Mouse (Mus musculus) CH12.LX (cell line): ENCODE measurements at regions not wholly inside any gene's neighbourhood (a gene's known extent, or its start where the extent isn't known, plus 50 kb on each side); places are given as distances from the start of the nearest gene placed in this dataset.

Experiments used
- DNase-seq: peaks from one replicate; pipeline ENCODE4 v3.0.0-alpha.2; 2013; ENCODE audit errors: extremely low read depth
- H3K27ac ChIP-seq: 2 replicates; pipeline ENCODE4 v1.5.1; 2012; ENCODE audit warnings: low read depth, mild to moderate bottlenecking, control low read depth, moderate library complexity; ENCODE audit not compliant: insufficient read depth
- H3K27me3 ChIP-seq: replicated peaks from 2 replicates; pipeline ENCODE3; 2012; ENCODE audit warnings: inconsistent platforms
- H3K36me3 ChIP-seq, 2 experiments: replicated peaks in 1 of 2; 2 replicates each; pipeline versions ENCODE3 to v1.6.1; 2012; ENCODE audit warnings: inconsistent platforms in 1 of 2, low read length in 1 of 2, mild to moderate bottlenecking in 1 of 2, mixed read lengths in 1 of 2, moderate library complexity in 1 of 2; ENCODE audit not compliant: control insufficient read depth in 1 of 2, insufficient read depth in 1 of 2
- H3K4me1 ChIP-seq, 2 experiments: 2 replicates each; pipeline ENCODE4 v1.6.1; 2012; ENCODE audit warnings: inconsistent platforms in 1 of 2, moderate library complexity in 1 of 2; ENCODE audit not compliant: insufficient read depth in 2 of 2, control insufficient read depth in 1 of 2
- H3K4me2 ChIP-seq: 2 replicates; pipeline ENCODE4 v1.6.1; 2012; ENCODE audit warnings: low read depth, mild to moderate bottlenecking, control low read depth; ENCODE audit not compliant: poor library complexity, insufficient read depth, severe bottlenecking
- H3K4me3 ChIP-seq, 3 experiments: fragments of 150-350 bp in 1 of 3; sonication (generic) in 1 of 3; replicated peaks in 1 of 3; 2 replicates each; pipeline versions ENCODE3 to v1.5.1; 2011 to 2012; ENCODE audit warnings: low read depth in 2 of 3, low read length in 2 of 3, mild to moderate bottlenecking in 2 of 3, moderate library complexity in 2 of 3, control low read depth in 1 of 3, improper control_type of control experiment in 1 of 3, inconsistent platforms in 1 of 3, mixed read lengths in 1 of 3; ENCODE audit not compliant: poor library complexity in 1 of 3
- H3K79me2 ChIP-seq: replicated peaks from 2 replicates; pipeline ENCODE4 v1.6.1; 2012; ENCODE audit warnings: mild to moderate bottlenecking, moderate library complexity; ENCODE audit not compliant: control insufficient read depth, poor library complexity, insufficient read depth, severe bottlenecking; ENCODE audit errors: extremely low read depth
- H3K9ac ChIP-seq: 2 replicates; pipeline ENCODE4 v1.6.1; 2012; ENCODE audit warnings: low read depth, mild to moderate bottlenecking, control low read depth, moderate library complexity; ENCODE audit not compliant: insufficient read depth
- H3K9me3 ChIP-seq: replicated peaks from 2 replicates; pipeline ENCODE3; 2012; ENCODE audit warnings: low read length, inconsistent platforms, mixed read lengths
- E2F4 ChIP-seq: IDR thresholded peaks from 2 replicates; pipeline ENCODE4 v1.6.1; 2011; ENCODE audit warnings: low read depth, low read length, improper control_type of control experiment; ENCODE audit not compliant: insufficient replicate concordance
- ETS1 ChIP-seq: conservative IDR thresholded peaks from 2 replicates; pipeline ENCODE4 v1.6.1; 2012; ENCODE audit warnings: low read depth, mild to moderate bottlenecking, inconsistent platforms, low read length, improper control_type of control experiment, moderate library complexity
- GABPA ChIP-seq: IDR thresholded peaks from 2 replicates; pipeline ENCODE4 v1.6.1; 2012; ENCODE audit warnings: low read depth, low read length, improper control_type of control experiment, inconsistent platforms; ENCODE audit not compliant: insufficient replicate concordance
- HCFC1 ChIP-seq: IDR thresholded peaks from 2 replicates; pipeline ENCODE4 v1.6.1; 2012; ENCODE audit warnings: low read depth, mild to moderate bottlenecking, inconsistent platforms, low read length, improper control_type of control experiment
- JUN ChIP-seq: IDR thresholded peaks from 2 replicates; pipeline ENCODE4 v1.6.1; 2011; ENCODE audit warnings: low read depth, mild to moderate bottlenecking, low read length, improper control_type of control experiment, moderate library complexity; ENCODE audit not compliant: insufficient read depth
- JUND ChIP-seq: conservative IDR thresholded peaks from 2 replicates; pipeline ENCODE4 v1.6.1; 2011; ENCODE audit warnings: low read depth, low read length, improper control_type of control experiment
- KAT2A ChIP-seq: IDR thresholded peaks from 2 replicates; pipeline ENCODE4 v1.6.1; 2012; ENCODE audit warnings: low read length, improper control_type of control experiment, inconsistent platforms; ENCODE audit not compliant: insufficient replicate concordance
- MAFK ChIP-seq: IDR thresholded peaks from 2 replicates; pipeline ENCODE4 v1.6.1; 2011; ENCODE audit warnings: low read length, improper control_type of control experiment; ENCODE audit not compliant: insufficient replicate concordance
- MAZ ChIP-seq: IDR thresholded peaks from 2 replicates; pipeline ENCODE4 v1.6.1; 2012; ENCODE audit warnings: low read depth, mild to moderate bottlenecking, inconsistent platforms, low read length, improper control_type of control experiment, moderate library complexity
- MEF2A ChIP-seq: IDR thresholded peaks from 2 replicates; pipeline ENCODE4 v1.6.1; 2014; ENCODE audit warnings: low read depth, mild to moderate bottlenecking, inconsistent platforms, low read length, improper control_type of control experiment, borderline replicate concordance
- NELFE ChIP-seq: IDR thresholded peaks from 2 replicates; pipeline ENCODE4 v1.6.1; 2011; ENCODE audit warnings: low read depth, low read length, improper control_type of control experiment
- RCOR1 ChIP-seq: conservative IDR thresholded peaks from 2 replicates; pipeline ENCODE4 v1.6.1; 2012; ENCODE audit warnings: low read depth, mild to moderate bottlenecking, inconsistent platforms, low read length, improper control_type of control experiment
- TBP ChIP-seq: conservative IDR thresholded peaks from 2 replicates; pipeline ENCODE4 v1.6.1; 2011; ENCODE audit warnings: low read depth, low read length, improper control_type of control experiment
- USF2 ChIP-seq: conservative IDR thresholded peaks from 2 replicates; pipeline ENCODE4 v1.6.1; 2011; ENCODE audit warnings: low read depth, low read length, improper control_type of control experiment
- ZMIZ1 ChIP-seq: IDR thresholded peaks from 2 replicates; pipeline ENCODE4 v1.6.1; 2012; ENCODE audit warnings: low read depth, mild to moderate bottlenecking, inconsistent platforms, low read length, improper control_type of control experiment
- ZNF384 ChIP-seq: IDR thresholded peaks from 2 replicates; pipeline ENCODE4 v1.6.1; 2012; ENCODE audit warnings: low read depth, low read length, improper control_type of control experiment, inconsistent platforms
- dilution Hi-C: fragments of 300-500 bp; cut with MboI; formaldehyde crosslinking; loops from 2 replicates; pipeline ENCODE4 v1.14.3; 2020; ENCODE audit warnings: low sequenced_read_pairs; ENCODE audit not compliant: extremely low pct_unique_long_range_greater_than_20kb, extremely low pct_ligation_motif_present
- in situ Hi-C: fragments of 300-500 bp; cut with MboI; formaldehyde crosslinking; loops from 3 replicates; pipeline ENCODE4 v1.14.3; 2019; ENCODE audit warnings: low sequenced_read_pairs, low pct_ligation_motif_present, low pct_unique_long_range_greater_than_20kb, mixed read lengths

GRCm38 (mm10) chr4:153884044-153884443 is 73.0 kb upstream of the A430005L14Rik start:
- H3K36me3 ChIP-seq, result no peaks in the 10 kb centered on the region
- H3K4me1 ChIP-seq, result no peaks in the 10 kb centered on the region
- peaks cover 59% of the 10 kb centered on the region for H3K9me3 ChIP-seq
- no peak overlapping the region for H3K27ac ChIP-seq
- H3K79me2 ChIP-seq, result no peaks in the 10 kb centered on the region
- no peak overlapping the region for H3K4me3 ChIP-seq
- TF ChIP-seq JUND, result no peak
- no peak for TF ChIP-seq ZMIZ1
- no peak for TF ChIP-seq MAZ
- TF ChIP-seq KAT2A, result no peak
- TF ChIP-seq TBP, result no peak
- TF ChIP-seq, all 38 proteins: peak for 0
- DNase-seq, result no peak
- in situ Hi-C loops, result no loop called here
- dilution Hi-C loops, result no loop called here
- Histone ChIP-seq H3K27me3 (no peaks in the 10 kb centered on the region), H3K4me2 (no peak overlapping the region), H3K9ac (no peak overlapping the region)

GRCm38 (mm10) chr4:153885836-153886235 is 71.2 kb upstream of the A430005L14Rik start:
- no peak for TF ChIP-seq RCOR1
- no peak for TF ChIP-seq ETS1
- TF ChIP-seq E2F4, result no peak
- no peak for TF ChIP-seq MEF2A
- TF ChIP-seq GABPA, result no peak
- TF ChIP-seq ZNF384, result no peak
- no peak for TF ChIP-seq JUN
- TF ChIP-seq USF2, result no peak
- no peak for TF ChIP-seq NELFE
- no peak for TF ChIP-seq HCFC1
- TF ChIP-seq MAFK, result no peak
- no peak overlapping the region for H3K27ac ChIP-seq
- H3K36me3 ChIP-seq, result no peaks in the 10 kb centered on the region
- H3K4me3 ChIP-seq, result no peak overlapping the region
- in situ Hi-C loops, result no loop called here
- dilution Hi-C loops, result no loop called here
- no peak overlapping the region for H3K9ac ChIP-seq
- no peaks in the 10 kb centered on the region for H3K4me1 ChIP-seq
- H3K27me3 ChIP-seq, result no peaks in the 10 kb centered on the region
- DNase-seq, result no peak
- H3K4me2 ChIP-seq, result no peak overlapping the region
- peaks cover 65% of the 10 kb centered on the region for H3K9me3 ChIP-seq
- H3K79me2 ChIP-seq, result no peaks in the 10 kb centered on the region
